Mouse (Mus musculus) ES-E14 (cell line): ENCODE measurements around the gene Sdccag8. TPM values are rescaled to one million over a fixed set of nuclear protein-coding genes. Genes with fewer than 3 reads are reported as not detected.

Experiments used
- DNase-seq: peaks from one replicate; pipeline ENCODE4 v3.0.0-alpha.2; 2013; ENCODE audit warnings: low read depth, low spot score
- H3K27ac ChIP-seq: 2 replicates; pipeline ENCODE4 v1.5.1; 2012; ENCODE audit warnings: low read depth, mild to moderate bottlenecking, low read length, moderate library complexity, mixed read lengths; ENCODE audit not compliant: poor library complexity, insufficient read depth, severe bottlenecking
- H3K36me3 ChIP-seq: 2 replicates; pipeline ENCODE4 v1.6.1; 2012; ENCODE audit warnings: mild to moderate bottlenecking, low read length, moderate library complexity, mixed read lengths; ENCODE audit not compliant: control insufficient read depth, poor library complexity, insufficient read depth, severe bottlenecking
- H3K4me1 ChIP-seq, 2 experiments: fragments of 150-350 bp in 1 of 2; sonication (generic) in 1 of 2; 2 replicates each; pipeline ENCODE4 v1.6.1; 2012; ENCODE audit warnings: low read length in 2 of 2, mild to moderate bottlenecking in 1 of 2, mixed read lengths in 1 of 2; ENCODE audit not compliant: control insufficient read depth in 2 of 2, insufficient read depth in 2 of 2, poor library complexity in 1 of 2
- H3K4me3 ChIP-seq, 2 experiments: fragments of 150-350 bp in 1 of 2; sonication (generic) in 1 of 2; 2 replicates each; pipeline ENCODE4 v1.5.1; 2012; ENCODE audit warnings: low read length in 2 of 2, low read depth in 1 of 2, mild to moderate bottlenecking in 1 of 2, mixed read lengths in 1 of 2; ENCODE audit not compliant: insufficient read depth in 1 of 2, poor library complexity in 1 of 2, severe bottlenecking in 1 of 2
- H3K9ac ChIP-seq: 2 replicates; pipeline ENCODE4 v1.6.1; 2012; ENCODE audit warnings: low read depth, mild to moderate bottlenecking, low read length, mixed read lengths; ENCODE audit not compliant: poor library complexity, insufficient read depth, severe bottlenecking
- H3K9me3 ChIP-seq: fragments of 150-350 bp; sonication (generic); 2 replicates; pipeline ENCODE4 v1.6.1; 2012; ENCODE audit warnings: low read depth, mild to moderate bottlenecking, low read length; ENCODE audit not compliant: control insufficient read depth, insufficient read depth
- CHD2 ChIP-seq: IDR thresholded peaks from 2 replicates; pipeline ENCODE4 v1.6.1; 2014; ENCODE audit warnings: mild to moderate bottlenecking, low read depth, low read length, inconsistent platforms
- HCFC1 ChIP-seq: IDR thresholded peaks from 2 replicates; pipeline ENCODE4 v1.6.1; 2012; ENCODE audit warnings: low read length, inconsistent platforms, borderline replicate concordance; ENCODE audit not compliant: insufficient read depth
- MAFK ChIP-seq: IDR thresholded peaks from 2 replicates; pipeline ENCODE4 v1.6.1; 2014; ENCODE audit warnings: mild to moderate bottlenecking, low read depth, low read length, inconsistent platforms; ENCODE audit not compliant: insufficient read depth
- ZC3H11A ChIP-seq: IDR thresholded peaks from 2 replicates; pipeline ENCODE4 v1.6.1; 2012; ENCODE audit warnings: low read depth, mild to moderate bottlenecking, inconsistent platforms, low read length, borderline replicate concordance
- ZNF384 ChIP-seq: IDR thresholded peaks from 2 replicates; pipeline ENCODE4 v1.6.1; 2012; ENCODE audit warnings: low read depth, low read length, inconsistent platforms
- in situ Hi-C, 2 experiments: fragments of 600-800 bp; cut with MboI; formaldehyde crosslinking; loops; one replicate each; pipeline ENCODE4 v1.15.1; 2025; ENCODE audit warnings: low sequenced_read_pairs in 2 of 2, inconsistent platforms in 1 of 2; ENCODE audit not compliant: unreplicated experiment in 2 of 2
- total RNA-seq: library from RNA; depleted of rRNA; stranded (reverse); fragments of 300-350 nt; gene quantifications from 2 replicates; pipeline ENCODE4 v1.2.3, GENCODE M21; 2012

Sdccag8 gene
- total RNA-seq, 1 experiment = 5.0 TPM

GRCm38 (mm10) chr1:176986275-176986674 is 171.8 kb downstream of the Sdccag8 start:
- no peak overlapping the region for H3K9ac ChIP-seq
- H3K27ac ChIP-seq = no peak overlapping the region
- TF ChIP-seq CHD2 (no peak), ZNF384 (no peak), ZC3H11A (no peak), MAFK (no peak), HCFC1 (no peak)
- DNase-seq = no peak
- H3K36me3 ChIP-seq = no peaks in the 10 kb centered on the region; the same call in 1 of the 2 replicates
- peaks cover 0 to 3% of the 10 kb centered on the region in 2 experiments; a peak in 1 of 4 replicates for H3K4me1 ChIP-seq
- in situ Hi-C loops = no loop called here
- no peak overlapping the region for H3K4me3 ChIP-seq
- no peaks in the 10 kb centered on the region for H3K9me3 ChIP-seq

- Histone ChIP-seq H3K4me1 (peaks cover 0 to 3% of the 10 kb centered on the region in 2 experiments; a peak in 1 of 4 replicates), H3K4me3 (no peak overlapping the region), H3K27ac (no peak overlapping the region), H3K9ac (no peak overlapping the region), H3K36me3 (no peaks in the 10 kb centered on the region; the same call in 1 of the 2 replicates), H3K9me3 (no peaks in the 10 kb centered on the region)
- DNase-seq = no peak
- in situ Hi-C loops = no loop called here
- no peak for TF ChIP-seq CHD2
Measured at GRCm38 (mm10) chr1:176986990-176987740, 172.7 kb downstream of the Sdccag8 start.

- Histone ChIP-seq H3K4me3 (no peak overlapping the region), H3K4me1 (peaks cover 3 to 18% of the 10 kb centered on the region in 2 experiments; a peak in 2 of 4 replicates), H3K9ac (no peak overlapping the region), H3K9me3 (no peaks in the 10 kb centered on the region), H3K27ac (no peak overlapping the region), H3K36me3 (no peaks in the 10 kb centered on the region)
- no peak for DNase-seq
- in situ Hi-C loops = no loop called here
- TF ChIP-seq HCFC1 (no peak), MAFK (no peak), ZNF384 (no peak), ZC3H11A (no peak), CHD2 (no peak)
Measured at GRCm38 (mm10) chr1:176991473-176991872, 177.0 kb downstream of the Sdccag8 start.

GRCm38 (mm10) chr1:176992517-176992916 is 178.1 kb downstream of the Sdccag8 start:
- Histone ChIP-seq H3K4me3 (no peak overlapping the region), H3K4me1 (peaks cover 3 to 18% of the 10 kb centered on the region in 2 experiments; a peak in 3 of 4 replicates), H3K9me3 (no peaks in the 10 kb centered on the region), H3K27ac (no peak overlapping the region), H3K36me3 (no peaks in the 10 kb centered on the region), H3K9ac (no peak overlapping the region)
- in situ Hi-C loops = no loop called here
- TF ChIP-seq MAFK (no peak), HCFC1 (no peak), ZC3H11A (no peak), CHD2 (no peak), ZNF384 (no peak)
- no peak for DNase-seq
